Mouse (Mus musculus): Measurements from ENCODE around the gene Tnfrsf18.

DNA sequence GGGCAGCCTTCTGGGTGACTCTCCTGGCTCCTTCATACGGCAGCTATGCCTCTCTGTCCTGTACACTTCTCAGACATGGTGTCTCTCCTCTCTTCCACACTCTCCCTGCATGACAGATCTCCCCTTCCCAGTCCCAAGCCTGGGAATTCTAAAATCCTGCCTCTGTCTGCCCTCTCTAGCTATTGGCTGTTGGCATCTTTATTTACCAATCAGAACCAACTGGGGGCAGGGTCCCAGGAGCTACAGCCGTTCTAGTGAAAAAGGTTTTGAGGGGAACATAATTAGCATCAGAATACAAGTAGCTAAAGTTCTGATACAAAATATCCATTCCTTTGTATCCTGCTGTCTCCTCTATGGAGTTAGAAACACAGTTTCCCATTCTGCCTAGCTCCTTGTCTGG, 42.2 kb upstream of the Tnfrsf18 start:
- TF ChIP-seq CTCF (IDR thresholded peaks at IDR 0.05; ENCODE audit: low read depth) (no peak), EP300 (optimal IDR thresholded peaks at IDR 0.05) (no peak)

Data from stomach, postnatal 0 days (tissue).